Mouse (Mus musculus) bone marrow macrophage, adult 2 months (primary cell): ENCODE data around the gene Aldh3a2.
"Not testable (repeated sequence)": the region's sequence is repeated elsewhere in the genome, so short reads cannot be mapped to it uniquely, and the experiment has no call there.

Source experiments
- CTCF ChIP-seq: IDR thresholded peaks from 2 replicates; pipeline ENCODE4 v1.5.1; 2012; ENCODE audit warnings: low read depth, mild to moderate bottlenecking, low read length, moderate library complexity
- POLR2A ChIP-seq: IDR thresholded peaks from 2 replicates; pipeline ENCODE4 v1.6.1; 2012; ENCODE audit warnings: mild to moderate bottlenecking, low read depth, low read length, borderline replicate concordance

- TF ChIP-seq CTCF, POLR2A: not testable (repeated sequence)
These were observed 93.8 kb downstream of the Aldh3a2 start for GRCm38 (mm10) chr11:61173477-61173876.
